Mouse (Mus musculus) thymus, adult 2 months (tissue): ENCODE results near the gene Spata13. TPM values are rescaled to one million over a fixed set of nuclear protein-coding genes. Genes with fewer than 3 reads are reported as not detected.

Experiments used
- DNase-seq: peaks from one replicate; pipeline ENCODE4 v3.0.0; 2021
- H3K27ac ChIP-seq: fragments of 200-500 bp; 2 replicates; pipeline ENCODE4 v1.5.1; 2012; ENCODE audit warnings: low read length, control low read depth; ENCODE audit not compliant: control insufficient read depth, insufficient read depth
- H3K27me3 ChIP-seq: fragments of 200-500 bp; 2 replicates; pipeline ENCODE4 v1.6.1; 2012; ENCODE audit warnings: mild to moderate bottlenecking, low read length, moderate library complexity, mixed read lengths; ENCODE audit not compliant: control insufficient read depth, insufficient read depth
- H3K36me3 ChIP-seq: fragments of 200-500 bp; 2 replicates; pipeline ENCODE4 v1.6.1; 2012; ENCODE audit warnings: mild to moderate bottlenecking, low read length, moderate library complexity; ENCODE audit not compliant: control insufficient read depth, insufficient read depth
- H3K4me1 ChIP-seq: fragments of 200-500 bp; replicated peaks from 2 replicates; pipeline ENCODE4 v1.6.1; 2012; ENCODE audit warnings: low read length; ENCODE audit not compliant: control insufficient read depth, insufficient read depth
- H3K4me3 ChIP-seq: fragments of 200-500 bp; 2 replicates; pipeline ENCODE4 v1.5.1; 2012; ENCODE audit warnings: mild to moderate bottlenecking, low read length, control low read depth, moderate library complexity; ENCODE audit not compliant: control insufficient read depth, insufficient read depth
- CTCF ChIP-seq: fragments of 200-500 bp; IDR thresholded peaks from 2 replicates; pipeline ENCODE4 v1.5.1; 2012; ENCODE audit warnings: mild to moderate bottlenecking, control low read depth, low read length, moderate library complexity, borderline replicate concordance; ENCODE audit not compliant: control insufficient read depth, poor library complexity, insufficient read depth; ENCODE audit errors: extremely low read depth
- POLR2A ChIP-seq: fragments of 200-500 bp; IDR thresholded peaks from 2 replicates; pipeline ENCODE4 v1.6.1; 2012; ENCODE audit warnings: mild to moderate bottlenecking, low read length, control low read depth, moderate library complexity; ENCODE audit not compliant: control insufficient read depth, poor library complexity, insufficient read depth; ENCODE audit errors: extremely low read depth
- WGBS: fragments of 180-500 bp; shearing (Covaris S2); methylation state at CpG from one replicate; pipeline ENCODE4 v1.1.7; 2018; 5-methylcytosine and 5-hydroxymethylcytosine counted together
- polyA plus RNA-seq: library from polyadenylated mRNA; depleted of rRNA; stranded (reverse); fragments of >200 nt; gene quantifications from 2 replicates; pipeline ENCODE4 v1.2.3, GENCODE M21; 2012

The Spata13 gene
- polyA plus RNA-seq, 1 experiment = 80.6 TPM

DNA sequence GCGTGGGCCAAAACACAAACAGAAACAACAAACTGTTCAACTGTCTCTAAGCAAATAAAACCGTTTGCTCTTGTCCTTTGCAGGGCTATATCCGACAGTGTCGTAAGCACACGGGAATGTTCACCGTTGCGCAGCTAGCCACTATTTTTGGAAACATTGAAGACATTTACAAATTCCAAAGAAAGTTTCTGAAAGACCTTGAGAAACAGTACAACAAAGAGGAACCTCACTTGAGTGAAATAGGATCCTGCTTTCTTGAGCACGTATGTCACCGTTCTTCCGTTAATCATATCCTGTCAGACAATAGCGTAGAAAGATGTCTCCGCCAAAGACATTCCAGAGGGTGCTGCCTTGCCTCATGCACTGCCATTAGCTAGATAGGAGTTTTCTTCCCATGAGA is 116.1 kb downstream of the Spata13 start:
- DNase-seq = no peak
- WGBS = 93% methylated on average over 12 of the region's 12 CpGs
- no peak overlapping the region for H3K4me3 ChIP-seq
- TF ChIP-seq CTCF = no peak
- TF ChIP-seq POLR2A = no peak
- H3K4me1 ChIP-seq = no peaks in the 10 kb centered on the region; the same call in 1 of the 2 replicates
- peaks cover 87% of the 10 kb centered on the region for H3K36me3 ChIP-seq
- H3K27ac ChIP-seq = no peak overlapping the region
- H3K27me3 ChIP-seq = no peaks in the 10 kb centered on the region

- 98% methylated on average over 16 of the region's 16 CpGs for WGBS
- Histone ChIP-seq H3K27me3 (no peaks in the 10 kb centered on the region), H3K27ac (no peak overlapping the region), H3K36me3 (peaks cover 90% of the 10 kb centered on the region), H3K4me3 (no peak overlapping the region), H3K4me1 (no peaks in the 10 kb centered on the region)
- no peak for TF ChIP-seq POLR2A
- TF ChIP-seq CTCF = no peak
- no peak for DNase-seq
Observed at GRCm38 (mm10) chr14:60751581-60751980, 117.8 kb downstream of the Spata13 start.

GRCm38 (mm10) chr14:60752892-60753800 is 119.3 kb downstream of the Spata13 start:
- Histone ChIP-seq H3K36me3 (peaks cover 89% of the 10 kb centered on the region), H3K4me3 (no peak overlapping the region), H3K4me1 (no peaks in the 10 kb centered on the region), H3K27ac (no peak overlapping the region), H3K27me3 (no peaks in the 10 kb centered on the region)
- 96% methylated on average over 14 of the region's 14 CpGs for WGBS
- DNase-seq = no peak
- no peak for TF ChIP-seq POLR2A
- TF ChIP-seq CTCF = no peak

DNA sequence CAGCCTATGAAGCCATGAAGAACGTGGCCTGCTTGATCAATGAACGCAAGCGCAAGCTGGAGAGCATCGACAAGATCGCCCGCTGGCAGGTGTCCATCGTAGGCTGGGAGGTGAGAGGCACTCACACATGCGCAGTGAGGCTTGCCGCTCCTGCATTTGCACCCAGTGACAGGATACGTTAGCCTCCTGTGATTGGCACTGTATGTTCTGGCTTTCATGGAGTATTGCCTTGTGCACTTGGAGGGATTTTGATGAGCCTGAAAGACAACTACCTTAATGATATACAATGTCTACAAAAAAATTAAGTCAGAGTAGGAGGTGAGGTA is 120.0 kb downstream of the Spata13 start:
- no peaks in the 10 kb centered on the region for H3K27me3 ChIP-seq
- H3K36me3 ChIP-seq = peaks cover 92% of the 10 kb centered on the region
- no peaks in the 10 kb centered on the region for H3K4me1 ChIP-seq
- TF ChIP-seq POLR2A = no peak
- TF ChIP-seq CTCF = no peak
- H3K4me3 ChIP-seq = no peak overlapping the region
- H3K27ac ChIP-seq = no peak overlapping the region
- 97% methylated on average over 10 of the region's 10 CpGs for WGBS
- DNase-seq = no peak

DNA sequence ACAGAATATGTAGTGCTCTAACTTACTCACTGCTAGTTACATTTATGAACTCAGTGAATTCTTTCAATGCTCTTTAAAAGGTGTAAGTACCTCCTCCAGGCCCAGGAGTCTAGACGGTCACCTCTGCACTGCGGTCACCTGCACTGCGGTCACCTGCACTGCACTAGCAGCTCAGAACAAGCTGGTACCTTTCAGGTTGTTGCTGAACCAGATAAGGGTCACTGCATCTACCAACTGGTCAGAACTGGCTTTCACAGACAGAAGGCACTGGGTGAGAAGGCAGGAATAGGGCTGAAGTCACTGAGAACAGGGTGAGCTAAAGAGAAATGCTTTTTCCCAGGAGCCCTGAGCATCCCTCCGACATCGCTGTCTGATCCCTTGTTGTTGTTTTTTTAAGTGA is 120.9 kb downstream of the Spata13 start:
- DNase-seq = no peak
- H3K27me3 ChIP-seq = no peaks in the 10 kb centered on the region
- peaks cover 92% of the 10 kb centered on the region for H3K36me3 ChIP-seq
- H3K27ac ChIP-seq = no peak overlapping the region
- no peak for TF ChIP-seq POLR2A
- no peak for TF ChIP-seq CTCF
- H3K4me3 ChIP-seq = no peak overlapping the region
- WGBS = 98% methylated on average over 5 of the region's 5 CpGs
- H3K4me1 ChIP-seq = no peaks in the 10 kb centered on the region

DNA sequence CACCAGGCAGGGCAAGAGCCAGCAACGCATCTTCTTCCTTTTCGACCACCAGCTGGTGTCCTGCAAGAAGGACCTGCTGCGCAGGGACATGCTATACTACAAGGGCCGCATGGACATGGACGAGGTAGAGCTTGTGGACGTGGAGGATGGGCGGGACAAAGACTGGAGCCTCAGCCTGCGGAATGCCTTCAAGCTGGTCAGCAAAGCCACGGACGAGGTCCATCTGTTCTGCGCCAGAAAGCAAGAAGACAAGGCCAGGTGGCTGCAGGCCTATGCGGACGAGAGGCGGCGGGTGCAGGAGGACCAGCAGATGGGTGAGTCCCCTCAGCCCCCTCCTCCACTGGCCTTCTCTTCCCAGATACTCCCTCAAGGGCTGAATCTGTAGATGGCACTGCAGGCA is 122.5 kb downstream of the Spata13 start:
- no peaks in the 10 kb centered on the region for H3K27me3 ChIP-seq
- no peak for TF ChIP-seq POLR2A
- no peak for TF ChIP-seq CTCF
- H3K36me3 ChIP-seq = peaks cover 92% of the 10 kb centered on the region
- no peak for DNase-seq
- no peaks in the 10 kb centered on the region for H3K4me1 ChIP-seq
- 98% methylated on average over 15 of the region's 15 CpGs for WGBS
- H3K4me3 ChIP-seq = no peak overlapping the region
- H3K27ac ChIP-seq = no peak overlapping the region
